Mouse (Mus musculus): Measurements from ENCODE around the gene Asb16. TPM values are rescaled to one million over a fixed set of nuclear protein-coding genes. Genes with fewer than 3 reads are reported as not detected.

Asb16 gene
- total RNA-seq, 2 experiments from 2014 or later = 2.2 to 2.9 TPM

DNA sequence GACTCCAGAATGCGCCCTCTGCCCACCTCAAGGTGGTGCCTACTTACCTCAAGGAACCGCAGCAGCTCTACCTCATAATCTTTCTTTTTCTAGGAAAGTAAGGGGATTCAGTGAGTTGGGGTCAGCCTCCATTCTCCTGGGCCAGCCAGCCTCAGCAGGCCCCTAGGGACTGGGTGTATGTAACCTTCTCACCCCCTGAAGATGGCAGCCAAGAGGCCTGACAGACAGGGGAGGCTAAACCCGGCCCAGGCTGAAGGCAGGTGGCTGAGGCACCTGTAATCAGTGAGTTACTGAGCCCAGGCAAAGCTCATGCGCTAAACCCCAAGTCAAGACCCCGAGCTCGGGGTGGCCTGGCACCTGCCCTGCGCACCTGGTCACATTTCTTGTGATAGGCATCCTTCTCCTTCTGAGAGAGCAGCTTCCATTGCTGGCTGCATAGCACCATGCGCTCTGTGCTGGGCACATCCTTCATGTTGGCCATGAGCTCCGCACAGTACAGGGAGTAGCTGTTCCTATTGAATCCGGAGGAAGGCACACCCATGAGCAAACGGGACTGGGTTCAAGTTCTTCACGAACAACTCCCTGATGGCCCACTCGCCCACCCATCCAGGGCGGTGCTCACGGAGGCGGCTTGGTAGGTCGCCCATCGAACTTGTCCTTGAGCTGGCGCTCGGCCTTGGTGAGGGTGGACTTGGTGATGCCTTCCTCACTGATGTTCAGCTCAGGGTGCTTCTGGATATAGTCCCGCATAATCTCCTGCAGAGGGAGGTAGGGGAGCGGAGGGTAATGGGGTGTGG lies 41.5 kb downstream of the Asb16 start:
- peak in 1 of 2 experiments; percentile 39 for DNase-seq (ENCODE audit: low spot score in 2 of 2)

DNA sequence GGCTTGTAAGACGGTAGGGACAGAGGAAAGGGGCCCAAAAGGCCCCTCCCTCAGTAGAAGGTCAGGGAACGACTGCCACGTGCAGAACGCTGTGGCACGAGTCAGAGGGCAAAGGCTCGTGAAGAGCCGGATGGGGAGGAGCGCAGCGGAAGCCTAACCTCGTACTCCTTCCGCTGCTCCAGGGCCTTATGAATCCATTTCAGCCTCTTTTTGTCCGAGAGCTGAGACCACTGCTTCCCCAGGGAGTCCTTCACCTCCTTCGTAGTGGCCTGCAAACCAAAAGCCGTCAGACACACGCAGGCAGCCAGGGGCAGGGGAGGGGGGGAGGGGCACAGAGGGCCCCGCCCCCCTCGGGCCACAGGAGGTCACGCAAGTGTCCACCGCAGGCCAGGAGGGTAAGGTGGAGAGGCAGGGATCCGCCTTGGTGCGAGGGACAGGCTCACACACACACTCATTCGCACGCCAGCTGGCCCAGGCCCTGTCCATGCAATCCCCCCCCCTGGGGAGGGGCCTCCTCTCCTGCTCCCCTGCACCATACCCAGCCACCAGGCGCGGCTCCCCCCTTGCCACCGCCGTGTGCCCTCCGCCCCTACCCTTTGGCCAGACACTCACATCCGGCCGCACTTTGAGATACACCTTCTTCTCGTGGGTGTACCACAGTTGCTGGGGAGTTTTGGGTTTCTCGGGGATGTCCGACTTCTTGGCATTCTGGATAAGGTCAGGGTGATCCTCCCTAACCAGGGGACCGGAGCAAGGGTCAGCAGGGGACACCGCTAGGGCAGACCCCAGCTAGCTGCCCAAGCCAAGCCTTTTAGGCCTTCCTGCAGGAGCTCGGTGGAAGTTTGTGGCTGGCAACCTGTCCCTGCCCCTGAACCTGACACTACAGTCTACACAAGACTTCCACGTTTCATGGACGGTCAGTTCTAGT lies 42.5 kb downstream of the Asb16 start:
- no peak for DNase-seq (ENCODE audit: low spot score in 2 of 2)

DNA sequence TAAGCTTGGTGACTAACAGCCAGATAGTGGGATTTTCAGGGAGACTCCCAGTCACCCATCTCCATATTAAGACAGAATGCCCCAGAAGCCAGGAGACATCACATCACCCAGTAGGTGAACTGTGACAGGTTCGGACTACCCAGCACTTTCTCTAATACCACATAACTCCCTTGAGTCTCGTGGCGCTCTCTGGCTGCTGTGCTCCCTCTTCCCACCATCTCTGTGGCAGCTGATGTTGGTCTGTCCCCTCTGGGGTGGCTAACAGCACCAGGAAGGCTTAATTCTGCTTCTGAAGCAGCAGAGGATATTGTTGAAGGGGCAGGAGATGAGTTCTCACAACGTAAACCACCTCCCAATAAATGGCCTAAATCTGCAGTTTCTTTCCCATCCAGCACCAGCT lies 43.4 kb downstream of the Asb16 start:
- no peak for DNase-seq (ENCODE audit: low spot score in 2 of 2)

DNA sequence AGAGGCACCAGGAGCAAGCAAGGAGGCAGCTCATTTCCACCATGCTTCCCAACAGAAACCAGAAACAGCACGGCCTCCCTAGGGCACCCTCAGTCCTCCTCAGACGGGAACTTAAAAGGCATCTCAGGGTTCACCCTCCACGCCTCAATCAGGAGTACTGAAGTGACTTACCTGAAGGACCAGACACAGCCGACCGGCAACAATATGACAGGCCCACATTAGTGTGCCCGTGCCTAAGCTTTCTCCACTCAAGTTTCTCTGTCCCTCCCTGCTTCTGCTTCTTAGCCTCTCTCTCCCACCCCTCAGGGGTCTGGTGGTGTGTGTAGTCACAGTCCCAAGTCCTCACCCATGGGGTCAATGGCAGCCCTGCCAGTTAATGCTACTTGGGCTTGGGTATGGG lies 44.0 kb downstream of the Asb16 start:
- no peak for DNase-seq (ENCODE audit: low spot score in 2 of 2)

DNA sequence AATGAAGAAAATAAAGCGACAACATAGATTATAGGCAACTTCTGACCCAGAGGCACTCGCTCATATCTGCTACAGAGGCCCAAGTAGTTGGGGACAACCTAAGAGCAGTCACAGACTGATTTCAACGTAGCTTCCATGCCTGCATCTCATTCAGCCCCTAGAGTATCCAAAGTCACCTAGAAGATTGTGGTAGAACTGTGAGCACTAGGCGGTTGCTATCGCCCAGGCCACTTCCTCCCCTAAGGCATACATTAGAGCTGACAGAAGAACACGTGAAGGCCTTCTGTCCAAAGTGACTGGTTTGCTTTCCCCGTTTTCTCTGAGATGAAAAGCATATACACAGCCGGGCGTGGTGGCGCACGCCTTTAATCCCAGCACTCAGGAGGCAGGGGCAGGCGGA lies 45.8 kb downstream of the Asb16 start:
- no peak for DNase-seq (ENCODE audit: low spot score in 2 of 2)

DNA sequence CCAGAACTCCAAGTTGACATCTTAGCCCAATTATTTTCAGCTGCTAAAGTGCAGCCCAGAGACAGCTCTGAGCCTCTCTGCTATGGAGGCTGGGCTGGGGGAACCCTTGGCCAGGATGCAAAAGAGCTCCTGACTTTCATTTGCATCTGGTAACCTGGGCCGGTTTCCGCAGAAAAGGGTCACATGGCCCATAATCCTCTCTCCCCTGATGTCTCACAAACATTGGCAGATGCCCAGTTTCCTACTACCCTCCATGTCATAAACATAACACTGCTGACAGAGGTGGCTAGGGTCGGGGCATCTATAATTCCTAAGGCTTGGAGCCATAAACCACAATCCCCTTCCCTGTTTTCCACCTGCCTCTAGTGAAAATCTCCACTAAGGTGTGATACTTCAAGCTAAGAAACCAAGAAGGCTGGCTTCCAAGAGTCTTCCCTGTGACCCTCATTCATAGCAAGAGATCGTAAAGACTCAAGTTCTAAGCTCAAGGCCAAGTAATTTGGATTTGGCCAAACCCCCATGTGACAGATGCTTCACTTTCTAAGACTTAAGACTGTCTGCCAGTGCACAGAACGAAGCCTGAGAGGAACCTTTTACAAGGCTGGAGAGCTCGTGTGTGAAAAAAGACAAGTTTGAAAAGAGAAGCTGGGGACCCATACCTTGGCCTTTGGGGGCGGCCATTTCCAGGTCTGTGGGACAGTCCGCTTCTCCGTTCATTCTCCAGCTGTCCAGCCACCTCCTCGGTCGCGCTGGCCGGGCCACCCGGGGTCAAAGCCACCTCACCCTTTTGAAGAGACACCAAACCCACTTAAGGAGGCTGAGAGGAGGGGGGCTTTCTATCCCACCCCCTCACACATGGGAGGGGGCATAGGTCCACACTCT lies 47.4 kb downstream of the Asb16 start:
- no peak for DNase-seq (ENCODE audit: low spot score in 2 of 2)

DNA sequence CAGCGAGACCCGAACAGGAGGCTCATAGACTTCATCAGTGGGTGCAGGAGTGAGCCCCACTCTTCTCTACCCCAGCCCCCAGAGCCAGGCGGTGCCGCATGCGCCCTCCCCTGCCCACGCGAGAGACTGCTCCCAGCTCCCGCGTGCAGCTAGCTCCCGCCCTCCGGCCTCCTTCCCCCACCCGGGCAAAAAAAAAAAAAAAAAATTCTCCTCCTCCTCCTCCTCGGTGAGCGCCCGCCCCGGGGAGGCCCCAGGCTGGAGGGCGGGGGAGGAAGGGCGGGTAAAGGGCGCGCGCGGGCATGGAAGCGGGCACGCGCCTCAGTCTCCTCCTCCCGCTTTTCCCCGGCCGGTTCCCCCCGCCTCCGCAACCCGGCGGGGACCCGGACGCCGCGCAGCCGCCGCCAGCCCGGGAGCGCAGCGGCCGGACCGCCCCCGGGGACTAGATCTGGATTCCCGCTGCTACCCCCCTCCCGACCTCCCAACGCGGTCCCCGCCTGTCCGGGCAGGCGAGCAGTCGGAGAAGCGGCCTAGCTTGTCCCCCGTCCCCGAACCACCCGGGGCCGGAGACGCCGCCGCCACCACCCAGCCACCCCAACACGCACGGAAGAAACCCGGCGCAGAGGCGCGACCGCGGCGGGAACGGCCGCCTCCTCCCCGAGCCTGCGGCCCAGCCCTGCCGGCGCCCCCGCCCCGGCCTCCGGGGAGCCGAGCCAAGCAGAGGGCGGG lies 48.2 kb downstream of the Asb16 start:
- peak; percentile 73 to 79 for DNase-seq (ENCODE audit: low spot score in 2 of 2)

DNA sequence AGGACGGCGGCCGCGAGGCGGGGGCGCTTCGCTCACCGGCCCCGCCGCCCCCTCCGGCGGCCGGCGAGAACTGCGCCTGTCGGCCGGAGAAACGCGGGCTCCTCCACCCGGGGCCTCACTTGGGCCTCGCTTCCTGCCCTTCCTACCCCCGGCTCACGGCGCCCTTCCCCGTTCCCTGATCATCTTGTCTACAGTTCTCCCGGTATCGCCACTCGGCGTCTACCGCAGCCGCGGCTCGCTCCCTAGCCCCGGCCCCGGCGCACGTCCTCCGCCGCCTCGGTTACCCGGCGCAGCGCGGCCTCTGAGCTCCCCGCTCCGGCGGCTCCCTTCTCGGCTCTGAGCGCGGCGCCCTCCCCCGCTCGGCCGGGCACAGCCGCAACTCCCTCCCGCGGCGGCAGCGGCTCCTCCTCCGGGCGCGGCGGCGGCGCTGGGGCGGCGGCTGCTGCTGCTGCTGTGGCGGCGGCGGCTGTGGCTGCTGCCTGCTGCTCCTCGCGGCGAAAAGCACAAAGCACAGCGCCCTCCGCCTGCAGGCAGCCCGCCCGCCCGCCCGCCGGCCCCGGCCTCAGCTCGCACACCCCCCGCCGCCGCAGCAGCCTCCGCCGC lies 48.9 kb downstream of the Asb16 start:
- DNase-seq (ENCODE audit: low spot score in 2 of 2) = peak; percentile 59 to 63

DNA sequence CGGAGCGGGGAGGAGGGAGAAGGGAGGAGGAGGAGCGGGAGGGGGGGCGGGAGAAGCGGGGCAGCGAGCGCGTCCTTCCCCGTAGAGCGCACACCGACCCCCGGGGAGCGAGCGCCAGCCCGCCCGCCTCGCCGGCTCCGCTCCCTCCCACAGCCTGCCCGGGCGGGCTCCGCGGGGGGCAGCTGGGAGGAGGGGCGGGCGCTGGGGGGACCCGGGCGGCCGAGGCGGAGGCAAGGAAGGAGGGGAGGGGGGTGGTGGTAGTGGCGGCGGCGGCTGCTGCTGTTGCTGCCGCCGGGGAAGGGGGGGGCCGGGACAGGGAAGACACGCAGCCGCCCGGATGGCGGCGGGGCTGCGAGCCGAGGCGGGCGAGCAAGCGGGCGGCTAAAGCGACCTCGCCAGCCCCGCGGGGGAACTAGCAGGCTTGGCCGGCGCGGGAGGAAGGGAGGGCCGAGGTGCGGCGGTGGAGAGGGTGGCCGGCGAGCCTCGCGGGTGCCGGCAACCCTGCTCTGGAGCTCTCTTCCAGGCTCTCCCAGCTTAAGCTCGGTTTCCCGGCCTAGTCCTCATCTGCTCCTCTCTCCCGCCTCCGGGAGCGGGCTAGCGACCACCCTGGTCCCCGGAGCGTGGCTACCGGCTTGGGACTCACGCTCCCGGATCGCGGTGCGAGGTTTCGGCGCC lies 49.5 kb downstream of the Asb16 start:
- DNase-seq (ENCODE audit: low spot score in 2 of 2) = peak in 1 of 2 experiments; percentile 68

DNA sequence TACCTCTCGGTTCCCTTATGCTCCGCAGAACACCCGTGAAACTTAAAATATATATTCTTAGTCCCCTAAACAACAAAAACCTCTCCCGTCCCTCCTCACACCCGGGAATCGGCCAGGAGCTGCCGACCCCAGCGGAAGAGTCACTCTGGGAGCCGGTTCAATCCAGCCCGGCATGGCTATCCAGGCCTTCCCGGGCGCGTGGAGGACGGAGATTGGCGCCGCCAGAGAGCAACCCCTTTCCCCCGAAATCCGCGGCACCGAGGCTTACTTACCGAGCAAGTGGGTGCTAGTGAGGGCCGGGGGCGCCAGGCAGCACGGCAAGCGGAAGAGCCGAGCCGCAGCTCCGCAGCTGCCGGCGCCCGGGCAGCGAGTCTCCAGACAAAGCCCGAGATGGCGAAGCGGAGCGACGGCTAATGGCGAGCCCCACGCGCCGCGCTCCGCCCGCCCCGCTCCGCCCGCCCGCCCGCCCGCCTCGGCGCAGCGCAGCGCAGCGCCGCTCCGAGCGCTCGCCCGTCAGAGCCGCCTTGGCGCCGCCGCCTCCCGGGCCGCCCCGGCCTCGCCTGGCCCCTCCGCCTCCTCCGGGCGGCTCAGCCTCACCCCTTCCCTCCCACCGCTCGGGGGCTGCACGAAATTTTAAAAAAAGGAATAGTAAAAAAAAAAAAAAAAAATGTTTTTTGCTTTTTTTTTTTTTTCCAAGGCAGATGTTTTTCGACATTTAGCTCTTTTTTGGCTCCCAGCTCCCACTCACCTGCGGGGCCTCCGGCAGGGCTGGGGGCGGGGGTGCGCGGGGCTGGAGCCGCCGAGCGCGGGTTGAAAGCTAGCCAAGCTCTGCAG lies 50.2 kb downstream of the Asb16 start:
- DNase-seq (ENCODE audit: low spot score in 2 of 2) = peak; percentile 36 to 49

DNA sequence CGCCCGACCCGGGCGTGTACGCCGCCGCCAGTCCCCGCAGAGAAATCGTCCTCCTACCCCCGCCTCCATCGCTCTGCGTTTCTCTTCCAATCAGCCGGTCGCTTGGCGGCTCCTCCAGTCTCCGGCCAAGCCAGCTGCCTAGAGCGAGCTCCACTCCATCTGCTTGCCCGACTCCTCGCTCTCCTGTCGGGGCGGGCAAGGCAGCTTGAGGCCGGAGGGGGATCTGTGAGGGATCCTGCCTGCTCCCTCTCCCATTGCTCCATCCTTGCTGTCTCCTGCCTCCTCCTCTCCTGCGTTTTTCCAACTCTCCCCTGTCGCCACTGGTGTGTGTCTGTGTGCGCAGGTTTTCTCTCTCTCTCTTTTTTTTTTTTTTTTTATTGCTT lies 50.9 kb downstream of the Asb16 start, which contains the start of gene Ubtf:
Gene Ubtf (minus strand): TSS at position 333 of the 383 bp plus-strand sequence.
- DNase-seq (ENCODE audit: low spot score in 2 of 2) = peak; percentile 77 to 87

DNA sequence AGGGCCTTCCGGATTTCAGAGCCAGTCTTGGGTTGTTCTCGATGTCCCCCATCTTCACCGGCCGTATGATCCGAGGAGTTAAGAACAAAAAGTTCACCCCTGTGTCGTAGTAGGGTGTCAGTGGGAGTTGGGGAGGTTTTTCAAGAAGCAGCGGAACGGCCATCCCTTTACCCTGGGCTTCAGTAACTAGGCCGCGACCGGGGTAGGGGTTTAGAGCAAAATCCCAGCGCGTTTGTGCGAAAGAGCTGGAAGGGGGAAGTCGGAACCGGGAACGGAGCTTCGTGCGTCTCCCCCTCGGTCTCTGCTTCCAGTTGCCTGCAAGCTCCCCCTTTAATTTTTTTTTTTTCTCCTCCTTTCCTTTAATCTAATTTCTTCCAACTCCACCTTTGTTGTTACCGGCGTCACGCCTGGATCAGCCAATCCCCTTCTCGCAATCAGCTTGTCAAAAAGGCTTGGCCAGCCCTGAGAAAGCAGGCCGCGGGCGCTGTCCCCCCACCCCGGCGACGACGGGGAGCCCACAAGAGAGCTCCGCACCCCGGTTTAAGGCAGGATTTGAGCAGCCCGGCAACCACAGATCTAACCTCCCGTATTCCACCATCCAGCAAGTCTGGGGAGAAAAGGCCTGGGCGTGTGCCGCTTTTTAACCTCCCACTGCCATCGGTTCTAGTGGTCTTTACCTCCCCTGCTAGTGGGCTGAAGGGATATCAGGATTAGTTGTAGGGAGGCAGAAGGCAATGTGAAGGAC lies 51.6 kb downstream of the Asb16 start:
- DNase-seq (ENCODE audit: low spot score in 2 of 2) = peak; percentile 87 to 92

DNA sequence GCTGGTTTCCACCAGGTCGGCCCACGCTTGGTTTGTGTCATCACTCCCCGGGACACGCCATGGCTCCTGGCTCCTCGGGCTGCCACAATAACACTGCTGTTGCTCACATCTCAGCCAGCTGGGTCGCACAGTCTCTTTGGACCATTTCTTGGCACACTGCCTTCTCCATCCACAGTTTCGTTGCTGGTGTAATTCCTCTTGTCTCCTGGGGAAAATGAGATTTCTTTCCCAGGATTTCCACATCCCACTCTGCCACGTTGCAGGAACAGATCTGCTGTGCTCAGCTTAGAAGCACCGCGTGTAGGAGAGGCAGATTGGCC lies 52.1 kb downstream of the Asb16 start:
- peak; percentile 75 to 81 for DNase-seq (ENCODE audit: low spot score in 2 of 2)

DNA sequence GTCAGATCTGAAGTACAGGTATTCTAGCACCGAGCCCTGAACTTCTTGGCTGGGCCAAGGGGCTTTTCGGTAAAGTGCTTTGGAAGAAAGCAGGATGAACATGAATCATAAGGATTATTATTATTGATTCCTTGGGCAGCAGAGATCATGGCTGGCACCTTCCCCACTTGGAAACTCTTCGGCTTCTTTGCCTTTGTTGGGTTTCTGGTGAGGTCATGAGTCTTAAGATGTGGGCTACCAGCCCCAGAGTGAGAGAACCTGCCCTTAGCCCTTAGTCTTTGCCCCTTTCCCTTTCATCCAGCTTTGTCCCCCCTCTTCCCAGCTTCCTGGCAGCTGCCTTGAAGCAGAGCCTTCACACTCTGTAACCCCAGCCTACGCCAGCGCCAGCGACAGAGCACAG lies 53.4 kb downstream of the Asb16 start:
- no peak for DNase-seq (ENCODE audit: low spot score in 2 of 2)

DNA sequence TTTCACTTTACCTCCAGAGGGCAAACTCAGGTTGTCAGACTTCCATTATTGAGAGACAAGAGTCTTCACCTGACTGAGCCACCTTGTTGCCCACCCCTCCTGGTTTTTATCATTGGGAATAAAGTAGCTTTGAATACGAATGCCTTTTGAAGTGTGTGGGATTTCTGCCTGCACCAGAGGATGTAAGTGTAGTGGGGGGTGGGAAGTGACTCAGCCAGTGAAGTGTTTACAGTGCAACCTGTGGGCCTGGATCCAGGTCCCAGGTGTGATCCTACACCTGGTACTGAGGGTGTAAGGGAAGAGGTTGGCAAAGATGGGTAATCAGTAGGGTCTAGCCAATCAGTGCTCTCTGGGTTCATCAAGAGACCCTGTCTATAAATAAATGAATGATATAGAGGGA lies 55.0 kb downstream of the Asb16 start:
- no peak for DNase-seq (ENCODE audit: low spot score in 2 of 2)

DNA sequence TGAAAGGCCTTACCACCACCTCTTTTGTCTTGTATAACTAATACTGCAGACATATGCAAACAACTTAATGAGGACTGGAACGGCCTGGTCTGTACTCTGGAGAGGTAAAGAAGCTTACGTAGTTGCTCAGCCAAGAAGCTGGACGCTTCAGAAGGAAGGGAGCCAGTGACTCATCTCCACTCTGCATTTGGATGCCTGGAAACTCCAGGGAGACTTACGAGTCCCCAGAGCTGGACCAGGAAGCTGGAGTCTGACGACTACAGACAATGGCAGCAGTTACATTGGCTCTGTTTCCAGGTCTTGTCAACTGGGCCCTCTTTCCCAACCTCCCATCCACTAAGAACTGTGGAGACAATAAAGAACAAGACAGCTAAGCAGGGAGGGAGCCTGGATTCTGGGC lies 58.7 kb downstream of the Asb16 start:
- no peak for DNase-seq (ENCODE audit: low spot score in 2 of 2)

DNA sequence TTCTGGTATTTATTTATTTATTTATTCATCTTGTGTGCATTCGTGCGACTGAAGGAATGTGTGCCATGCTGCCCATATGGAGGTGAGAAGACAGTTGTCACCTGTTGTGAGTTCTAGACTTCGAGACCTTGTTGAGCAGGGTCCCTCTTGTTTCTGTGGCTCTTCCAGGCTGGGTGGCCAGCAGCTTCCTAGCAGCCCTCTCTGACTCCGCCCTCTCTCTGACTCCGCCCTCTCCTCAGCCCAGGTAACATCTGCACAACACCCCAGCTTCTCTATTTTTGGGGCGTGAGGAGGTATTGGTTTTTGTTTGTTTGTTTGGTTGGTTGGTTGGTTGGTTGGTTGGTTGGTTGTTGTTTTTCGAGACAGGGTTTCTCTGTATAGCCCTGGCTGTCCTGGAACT lies 59.3 kb downstream of the Asb16 start:
- DNase-seq (ENCODE audit: low spot score in 2 of 2) = no peak

Measured in left cerebral cortex, adult 18-20 months (tissue).